Mouse (Mus musculus): ENCODE measurements at regions not wholly inside any gene's neighbourhood (a gene's known extent, or its start where the extent isn't known, plus 50 kb on each side); places are given as distances from the start of the nearest gene placed in this dataset.

DNA sequence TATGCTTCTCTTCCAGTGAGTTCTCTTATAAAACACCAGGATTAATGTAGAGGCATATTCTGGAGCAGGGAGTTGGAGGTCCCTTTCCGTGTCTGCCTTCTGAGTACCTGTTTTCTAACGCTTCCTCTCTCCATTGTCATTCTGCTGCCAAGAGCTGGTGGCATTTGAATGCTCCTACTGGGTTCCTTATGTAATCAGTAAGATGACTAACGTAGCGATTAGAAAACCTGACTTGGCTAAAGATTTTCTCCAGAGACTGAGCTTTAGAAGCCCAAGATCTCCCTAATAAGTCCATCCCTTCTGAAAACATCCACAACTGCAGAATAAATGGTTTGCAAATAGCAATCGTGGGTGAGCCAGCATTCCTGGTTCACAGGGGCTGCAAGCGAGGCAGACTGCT lies 174.5 kb downstream of the Dhx15 start:
- H3K4me3 ChIP-seq = no peak overlapping the region
- no peaks in the 10 kb centered on the region for H3K9me3 ChIP-seq (replicated peaks)
- no peaks in the 10 kb centered on the region for H3K27me3 ChIP-seq
- H3K4me2 ChIP-seq = no peak overlapping the region
- H3K36me3 ChIP-seq = no peaks in the 10 kb centered on the region
- no peak for ATAC-seq (replicated peaks; ENCODE audit: insufficient number of reproducible peaks, insufficient read depth, low FRiP score, low read depth)
- WGBS = 47% methylated on average over 6 of the region's 6 CpGs
- no peak overlapping the region for H3K9ac ChIP-seq
- no peak overlapping the region for H3K27ac ChIP-seq
- no peaks in the 10 kb centered on the region for H3K4me1 ChIP-seq (replicated peaks)

- peaks cover 4% of the 10 kb centered on the region; the same call in 1 of the 2 replicates for H3K4me1 ChIP-seq (replicated peaks)
- no peaks in the 10 kb centered on the region for H3K9me3 ChIP-seq (replicated peaks)
- H3K4me3 ChIP-seq = no peak overlapping the region
- no peaks in the 10 kb centered on the region for H3K36me3 ChIP-seq
- no peak overlapping the region for H3K27ac ChIP-seq
- no peak for ATAC-seq (replicated peaks; ENCODE audit: insufficient number of reproducible peaks, insufficient read depth, low FRiP score, low read depth)
- H3K9ac ChIP-seq = no peak overlapping the region
- WGBS = 81% methylated on average over 7 of the region's 7 CpGs
- no peaks in the 10 kb centered on the region for H3K27me3 ChIP-seq
- no peak overlapping the region for H3K4me2 ChIP-seq
Observed at GRCm38 (mm10) chr5:52010426-52010825, 179.9 kb downstream of the Dhx15 start.

DNA sequence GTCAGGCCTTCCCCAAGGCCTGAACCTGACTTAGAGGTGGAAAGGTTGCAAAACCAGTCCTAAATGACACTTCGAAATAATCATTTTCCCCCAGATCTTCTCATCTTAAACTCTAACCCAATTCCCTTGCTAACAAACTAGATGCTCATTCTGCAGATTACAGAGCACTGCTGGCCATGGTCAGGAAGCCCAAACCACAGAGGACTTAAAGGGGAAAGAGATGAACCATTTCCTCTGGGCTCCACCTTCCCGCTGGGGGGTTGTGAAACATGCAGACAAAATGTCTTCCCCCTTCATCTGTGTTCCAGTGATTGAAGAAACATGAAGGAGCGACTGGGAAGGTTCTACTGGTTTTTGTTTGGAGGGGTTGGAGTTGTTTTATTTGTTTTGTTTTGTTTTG lies 181.4 kb downstream of the Dhx15 start:
- Histone ChIP-seq H3K4me1 (replicated peaks) (peaks cover 4% of the 10 kb centered on the region; the same call in 1 of the 2 replicates), H3K9me3 (replicated peaks) (no peaks in the 10 kb centered on the region), H3K4me2 (no peak overlapping the region), H3K9ac (no peak overlapping the region), H3K4me3 (no peak overlapping the region), H3K27me3 (no peaks in the 10 kb centered on the region), H3K27ac (no peak overlapping the region), H3K36me3 (no peaks in the 10 kb centered on the region)
- 77% methylated on average over 3 of the region's 3 CpGs for WGBS
- ATAC-seq (replicated peaks; ENCODE audit: insufficient number of reproducible peaks, insufficient read depth, low FRiP score, low read depth) = no peak

- Histone ChIP-seq H3K27ac (no peak overlapping the region), H3K4me3 (no peak overlapping the region), H3K4me1 (replicated peaks) (peaks cover 4% of the 10 kb centered on the region; the same call in 1 of the 2 replicates), H3K27me3 (no peaks in the 10 kb centered on the region), H3K4me2 (no peak overlapping the region), H3K36me3 (no peaks in the 10 kb centered on the region), H3K9me3 (replicated peaks) (no peaks in the 10 kb centered on the region), H3K9ac (no peak overlapping the region)
- no peak for ATAC-seq (replicated peaks; ENCODE audit: insufficient number of reproducible peaks, insufficient read depth, low FRiP score, low read depth)
- 72% methylated on average over 3 of the region's 3 CpGs for WGBS
Observed at GRCm38 (mm10) chr5:52006843-52007242, 183.5 kb downstream of the Dhx15 start.

DNA sequence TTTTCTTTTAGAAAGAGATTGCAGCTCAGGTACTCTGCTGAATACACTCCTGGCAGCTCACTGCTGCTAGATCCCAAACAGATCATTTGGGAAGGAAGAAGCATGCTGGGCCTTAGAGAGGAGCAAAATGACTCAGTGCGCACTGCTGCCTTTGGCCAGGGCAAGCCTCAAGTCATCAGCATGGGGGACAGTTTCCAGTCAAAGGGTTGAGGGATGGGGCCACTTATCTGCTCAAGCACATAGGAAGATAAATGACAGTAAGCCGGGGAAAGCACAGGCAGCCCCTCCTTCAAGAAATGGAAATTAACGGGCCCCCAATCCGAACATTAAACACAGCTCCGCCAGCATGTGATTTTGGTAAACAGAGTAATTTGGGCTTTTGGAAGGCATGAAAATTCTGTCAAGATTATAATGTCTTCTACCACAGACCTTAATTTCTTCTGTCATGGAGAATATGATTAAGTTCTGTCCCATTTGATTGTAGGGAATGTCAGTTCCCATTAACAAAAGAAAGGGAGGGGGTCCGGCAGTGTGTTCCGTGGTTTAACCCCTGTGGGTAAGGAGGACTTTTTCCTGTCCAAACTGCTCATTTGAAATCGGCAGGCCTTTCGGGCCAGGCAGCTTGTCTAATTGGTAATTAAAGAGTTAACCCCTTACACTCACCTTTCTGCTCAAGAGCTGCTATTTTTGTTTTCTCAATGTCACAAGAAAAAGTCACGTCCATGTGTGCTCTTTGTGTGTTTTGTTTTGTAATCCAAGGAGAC lies 199.3 kb downstream of the Dhx15 start:
- no peaks in the 10 kb centered on the region for H3K9me3 ChIP-seq (replicated peaks)
- no peak for ATAC-seq (replicated peaks; ENCODE audit: insufficient number of reproducible peaks, insufficient read depth, low FRiP score, low read depth)
- no peaks in the 10 kb centered on the region for H3K36me3 ChIP-seq
- H3K27me3 ChIP-seq = no peaks in the 10 kb centered on the region
- 41% methylated on average over 10 of the region's 10 CpGs for WGBS
- H3K27ac ChIP-seq = no peak overlapping the region
- H3K9ac ChIP-seq = no peak overlapping the region
- no peak overlapping the region for H3K4me3 ChIP-seq
- no peak overlapping the region for H3K4me2 ChIP-seq
- H3K4me1 ChIP-seq (replicated peaks) = 0 out of 2 replicates have a peak, but pooled peaks cover 7% of the 10 kb centered on the region

- no peak overlapping the region for H3K9ac ChIP-seq
- H3K4me3 ChIP-seq = no peak overlapping the region
- no peaks in the 10 kb centered on the region for H3K9me3 ChIP-seq (replicated peaks)
- no peaks in the 10 kb centered on the region for H3K27me3 ChIP-seq
- ATAC-seq (replicated peaks; ENCODE audit: insufficient number of reproducible peaks, insufficient read depth, low FRiP score, low read depth) = no peak
- H3K4me1 ChIP-seq (replicated peaks) = peaks cover 17% of the 10 kb centered on the region
- no peak overlapping the region for H3K27ac ChIP-seq
- H3K36me3 ChIP-seq = no peaks in the 10 kb centered on the region
- no peak overlapping the region for H3K4me2 ChIP-seq
- WGBS = 83% methylated on average over 4 of the region's 4 CpGs
Observed at GRCm38 (mm10) chr5:51989396-51989795, 200.9 kb downstream of the Dhx15 start.

DNA sequence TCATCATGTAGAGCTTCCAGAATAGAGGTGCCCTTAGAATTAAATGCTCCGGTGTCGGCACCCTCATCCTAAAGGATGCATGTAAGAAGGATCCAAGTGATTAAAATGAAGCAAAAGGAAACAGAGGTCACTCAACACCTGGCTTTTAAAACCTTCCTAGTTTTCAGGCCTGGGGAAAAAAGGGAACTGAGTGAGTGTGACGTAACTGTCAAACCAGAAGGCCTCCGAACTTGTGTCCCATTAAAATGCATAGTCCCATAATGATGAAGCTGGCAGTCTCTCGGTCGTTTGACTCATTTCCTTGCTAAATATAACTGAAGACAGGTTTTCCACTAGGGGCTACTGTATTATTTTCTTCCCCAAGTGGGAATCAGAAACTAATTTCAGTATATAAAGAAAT lies 201.4 kb downstream of the Dhx15 start:
- no peaks in the 10 kb centered on the region for H3K36me3 ChIP-seq
- WGBS = 70% methylated on average over 6 of the region's 6 CpGs
- H3K4me3 ChIP-seq = no peak overlapping the region
- H3K9me3 ChIP-seq (replicated peaks) = no peaks in the 10 kb centered on the region
- no peak overlapping the region for H3K4me2 ChIP-seq
- no peak overlapping the region for H3K9ac ChIP-seq
- peaks cover 17% of the 10 kb centered on the region for H3K4me1 ChIP-seq (replicated peaks)
- H3K27me3 ChIP-seq = no peaks in the 10 kb centered on the region
- no peak for ATAC-seq (replicated peaks; ENCODE audit: insufficient number of reproducible peaks, insufficient read depth, low FRiP score, low read depth)
- no peak overlapping the region for H3K27ac ChIP-seq

- H3K9me3 ChIP-seq (replicated peaks) = no peaks in the 10 kb centered on the region
- no peak overlapping the region for H3K4me3 ChIP-seq
- H3K4me1 ChIP-seq (replicated peaks) = peaks cover 10% of the 10 kb centered on the region
- 82% methylated on average over 6 of the region's 6 CpGs for WGBS
- H3K4me2 ChIP-seq = no peak overlapping the region
- no peaks in the 10 kb centered on the region for H3K27me3 ChIP-seq
- no peak overlapping the region for H3K9ac ChIP-seq
- H3K36me3 ChIP-seq = no peaks in the 10 kb centered on the region
- no peak for ATAC-seq (replicated peaks; ENCODE audit: insufficient number of reproducible peaks, insufficient read depth, low FRiP score, low read depth)
- no peak overlapping the region; the same call in 1 of the 2 replicates for H3K27ac ChIP-seq
Observed at GRCm38 (mm10) chr5:51984966-51985365, 205.3 kb downstream of the Dhx15 start.

DNA sequence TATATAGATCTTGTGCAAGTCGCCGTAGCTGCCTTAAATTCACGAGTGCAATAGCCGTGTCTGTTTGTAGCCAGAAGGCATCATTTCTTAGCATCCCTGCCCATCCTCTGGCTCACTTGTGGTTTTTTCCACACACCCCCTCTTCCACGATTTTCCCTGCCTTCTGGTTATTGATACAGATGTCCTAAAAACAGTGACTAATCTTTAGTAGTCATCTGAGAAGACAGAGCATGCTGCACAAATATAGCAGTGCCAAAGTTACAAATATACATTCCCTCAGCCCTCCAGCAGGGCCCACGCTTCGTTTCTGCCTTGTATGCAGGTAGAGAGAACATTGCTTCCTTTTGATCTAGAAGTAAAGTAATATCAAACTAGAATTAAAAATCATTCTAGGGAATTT lies 207.5 kb downstream of the Dhx15 start:
- H3K27me3 ChIP-seq = no peaks in the 10 kb centered on the region
- no peak overlapping the region for H3K27ac ChIP-seq
- H3K4me3 ChIP-seq = no peak overlapping the region
- H3K9ac ChIP-seq = no peak overlapping the region
- H3K4me2 ChIP-seq = no peak overlapping the region
- no peaks in the 10 kb centered on the region for H3K9me3 ChIP-seq (replicated peaks)
- no peaks in the 10 kb centered on the region for H3K36me3 ChIP-seq
- peaks cover 10% of the 10 kb centered on the region for H3K4me1 ChIP-seq (replicated peaks)
- whole genome bisulfite sequencing = 86% methylated on average over 7 of the region's 7 CpGs
- no peak for ATAC-seq (replicated peaks; ENCODE audit: insufficient number of reproducible peaks, insufficient read depth, low FRiP score, low read depth)

DNA sequence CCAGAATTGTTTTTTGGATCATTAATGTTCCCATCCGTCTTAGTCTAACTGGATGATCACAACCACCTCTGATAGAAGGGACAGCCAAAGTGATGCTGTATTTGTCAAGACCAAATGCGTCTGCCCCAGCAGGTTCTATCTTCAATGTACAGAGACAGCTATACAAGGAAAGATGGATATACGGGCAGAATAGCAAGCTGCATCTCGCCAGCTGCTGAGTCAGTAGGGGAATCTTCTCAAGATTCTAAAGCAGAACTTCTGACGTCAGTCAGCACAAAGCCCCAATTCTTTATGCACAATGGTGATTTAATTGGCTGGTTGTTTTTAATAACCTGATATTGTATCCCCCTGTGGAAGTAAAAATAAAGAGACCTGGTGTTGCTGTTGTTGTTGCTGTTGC lies 209.4 kb downstream of the Dhx15 start:
- 76% methylated on average over 5 of the region's 5 CpGs for WGBS
- no peaks in the 10 kb centered on the region for H3K27me3 ChIP-seq
- H3K4me1 ChIP-seq (replicated peaks) = peaks cover 10% of the 10 kb centered on the region
- H3K4me2 ChIP-seq = no peak overlapping the region
- H3K4me3 ChIP-seq = no peak overlapping the region
- H3K9me3 ChIP-seq (replicated peaks) = no peaks in the 10 kb centered on the region
- H3K36me3 ChIP-seq = no peaks in the 10 kb centered on the region
- no peak overlapping the region for H3K27ac ChIP-seq
- H3K9ac ChIP-seq = no peak overlapping the region
- no peak for ATAC-seq (replicated peaks; ENCODE audit: insufficient number of reproducible peaks, insufficient read depth, low FRiP score, low read depth)

GRCm38 (mm10) chr5:51952499-51952898 lies 237.8 kb downstream of the Dhx15 start:
- 51% methylated on average over 5 of the region's 5 CpGs for WGBS
- H3K9ac ChIP-seq = no peak overlapping the region
- 0 out of 2 replicates have a peak, but pooled peaks cover 3% of the 10 kb centered on the region for H3K4me1 ChIP-seq (replicated peaks)
- ATAC-seq (replicated peaks; ENCODE audit: insufficient number of reproducible peaks, insufficient read depth, low FRiP score, low read depth) = no peak
- no peaks in the 10 kb centered on the region for H3K9me3 ChIP-seq (replicated peaks)
- no peaks in the 10 kb centered on the region for H3K27me3 ChIP-seq
- no peak overlapping the region for H3K27ac ChIP-seq
- H3K4me2 ChIP-seq = no peak overlapping the region
- no peak overlapping the region for H3K4me3 ChIP-seq
- no peaks in the 10 kb centered on the region for H3K36me3 ChIP-seq

DNA sequence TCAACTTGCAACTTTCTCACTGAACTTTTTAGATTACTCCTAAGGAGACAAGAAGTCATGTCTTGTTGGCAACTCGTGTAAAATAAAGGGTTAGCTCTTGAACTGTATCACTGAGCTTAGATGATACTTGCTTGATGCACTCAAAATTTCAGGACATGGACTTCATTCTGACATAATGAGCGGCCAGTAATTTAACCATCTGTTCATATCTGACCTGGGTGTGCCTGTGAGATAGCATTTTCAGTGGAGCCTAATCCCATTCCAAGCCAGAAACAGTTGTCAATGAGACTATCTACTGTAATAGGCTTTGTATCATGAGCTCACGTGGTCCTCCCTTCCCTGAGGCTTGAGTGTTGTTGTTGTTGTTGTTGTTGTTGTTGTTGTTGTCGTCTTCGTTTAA lies 240.3 kb downstream of the Dhx15 start:
- H3K4me1 ChIP-seq (replicated peaks) = 0 out of 2 replicates have a peak, but pooled peaks cover 3% of the 10 kb centered on the region
- H3K4me2 ChIP-seq = no peak overlapping the region
- no peaks in the 10 kb centered on the region for H3K9me3 ChIP-seq (replicated peaks)
- 82% methylated on average over 5 of the region's 5 CpGs for WGBS
- ATAC-seq (replicated peaks; ENCODE audit: insufficient number of reproducible peaks, insufficient read depth, low FRiP score, low read depth) = no peak
- H3K4me3 ChIP-seq = no peak overlapping the region
- no peaks in the 10 kb centered on the region for H3K27me3 ChIP-seq
- H3K9ac ChIP-seq = no peak overlapping the region
- no peaks in the 10 kb centered on the region for H3K36me3 ChIP-seq
- no peak overlapping the region for H3K27ac ChIP-seq

Data from heart, embryonic 15.5 days (tissue).